Mouse (Mus musculus): ENCODE data around the gene Agps. TPM values are rescaled to one million over a fixed set of nuclear protein-coding genes. Genes with fewer than 3 reads are reported as not detected.

Gene Agps
- polyA plus RNA-seq, 1 experiment from 2014 or later, result 30.0 TPM

GRCm38 (mm10) chr2:75959183-75959849, 127.3 kb downstream of the Agps start:
- H3K4me2 ChIP-seq (ENCODE audit: low read length), result peak overlapping the region; percentile 54
- no peak overlapping the region for H3K4me3 ChIP-seq (ENCODE audit: control insufficient read depth in 1 of 2, insufficient read depth in 1 of 2, low read depth in 1 of 2, low read length in 2 of 2)

GRCm38 (mm10) chr2:75959850-75960365, 127.9 kb downstream of the Agps start:
- peak overlapping the region; percentile 53; the same call in 1 of the 2 replicates for H3K9ac ChIP-seq (ENCODE audit: low read length)
- no peak overlapping the region for H3K4me3 ChIP-seq (ENCODE audit: control insufficient read depth in 1 of 2, insufficient read depth in 1 of 2, low read depth in 1 of 2, low read length in 2 of 2)
- H3K36me3 ChIP-seq (ENCODE audit: control insufficient read depth, insufficient read depth, low read length), result no peaks in the 10 kb centered on the region
- H3K4me1 ChIP-seq (ENCODE audit: control insufficient read depth in 2 of 2, insufficient read depth in 2 of 2, low read length in 2 of 2), result peaks cover 31 to 44% of the 10 kb centered on the region in 2 experiments
- H3K27me3 ChIP-seq (ENCODE audit: control insufficient read depth, insufficient read depth, low read length), result no peaks in the 10 kb centered on the region
- peak overlapping the region; percentile 54 for H3K4me2 ChIP-seq (ENCODE audit: low read length)
- H3K9me3 ChIP-seq (ENCODE audit: control insufficient read depth, low read length), result no peaks in the 10 kb centered on the region
- peak; percentile 57; the same call in 1 of the 2 replicates for ATAC-seq (ENCODE audit: insufficient number of reproducible peaks, insufficient read depth, low FRiP score, low read depth)
- H3K27ac ChIP-seq (replicated peaks in 1 of 2; ENCODE audit: control insufficient read depth in 1 of 2, insufficient read depth in 1 of 2, low read depth in 2 of 2, low read length in 2 of 2), result peak overlapping the region; percentile 63 to 80
- 9% methylated on average over 15 of the region's 15 CpGs for WGBS

More at GRCm38 (mm10) chr2:75959183-75959849, 127.3 kb downstream of the Agps start:
- Histone ChIP-seq H3K36me3 (ENCODE audit: control insufficient read depth, insufficient read depth, low read length) (no peaks in the 10 kb centered on the region), H3K27ac (replicated peaks in 1 of 2; ENCODE audit: control insufficient read depth in 1 of 2, insufficient read depth in 1 of 2, low read depth in 2 of 2, low read length in 2 of 2) (peak overlapping the region; percentile 63 to 80), H3K9me3 (ENCODE audit: control insufficient read depth, low read length) (no peaks in the 10 kb centered on the region), H3K27me3 (ENCODE audit: control insufficient read depth, insufficient read depth, low read length) (no peaks in the 10 kb centered on the region), H3K4me1 (ENCODE audit: control insufficient read depth in 2 of 2, insufficient read depth in 2 of 2, low read length in 2 of 2) (peaks cover 28 to 38% of the 10 kb centered on the region in 2 experiments), H3K9ac (ENCODE audit: low read length) (peak overlapping the region; percentile 53; the same call in 1 of the 2 replicates)
- ATAC-seq (ENCODE audit: insufficient number of reproducible peaks, insufficient read depth, low FRiP score, low read depth), result no peak
- 25% methylated on average over 18 of the region's 18 CpGs for WGBS

GRCm38 (mm10) chr2:75960366-75961330, 128.7 kb downstream of the Agps start:
- Histone ChIP-seq H3K27ac (replicated peaks in 1 of 2; ENCODE audit: control insufficient read depth in 1 of 2, insufficient read depth in 1 of 2, low read depth in 2 of 2, low read length in 2 of 2) (peak overlapping the region; percentile 63 to 80), H3K9ac (ENCODE audit: low read length) (no peak overlapping the region), H3K4me1 (ENCODE audit: control insufficient read depth in 2 of 2, insufficient read depth in 2 of 2, low read length in 2 of 2) (peaks cover 29 to 41% of the 10 kb centered on the region in 2 experiments), H3K4me2 (ENCODE audit: low read length) (peak overlapping the region; percentile 54), H3K36me3 (ENCODE audit: control insufficient read depth, insufficient read depth, low read length) (no peaks in the 10 kb centered on the region), H3K27me3 (ENCODE audit: control insufficient read depth, insufficient read depth, low read length) (no peaks in the 10 kb centered on the region), H3K4me3 (ENCODE audit: control insufficient read depth in 1 of 2, insufficient read depth in 1 of 2, low read depth in 1 of 2, low read length in 2 of 2) (no peak overlapping the region), H3K9me3 (ENCODE audit: control insufficient read depth, low read length) (no peaks in the 10 kb centered on the region)
- 40% methylated on average over 15 of the region's 15 CpGs for WGBS
- peak; percentile 60 for ATAC-seq (ENCODE audit: insufficient number of reproducible peaks, insufficient read depth, low FRiP score, low read depth)

- H3K27ac ChIP-seq (replicated peaks in 1 of 2; ENCODE audit: control insufficient read depth in 1 of 2, insufficient read depth in 1 of 2, low read depth in 2 of 2, low read length in 2 of 2), result 0 out of 4 replicates have a peak overlapping the region, but pooled peaks of 1 of the 2 experiments have one; percentile 48
- no peaks in the 10 kb centered on the region for H3K36me3 ChIP-seq (ENCODE audit: control insufficient read depth, insufficient read depth, low read length)
- H3K4me3 ChIP-seq (ENCODE audit: control insufficient read depth in 1 of 2, insufficient read depth in 1 of 2, low read depth in 1 of 2, low read length in 2 of 2), result no peak overlapping the region
- no peak overlapping the region for H3K9ac ChIP-seq (ENCODE audit: low read length)
- no peak for ATAC-seq (ENCODE audit: insufficient number of reproducible peaks, insufficient read depth, low FRiP score, low read depth)
- H3K4me1 ChIP-seq (ENCODE audit: control insufficient read depth in 2 of 2, insufficient read depth in 2 of 2, low read length in 2 of 2), result peaks cover 25 to 39% of the 10 kb centered on the region in 2 experiments
- no peak overlapping the region for H3K4me2 ChIP-seq (ENCODE audit: low read length)
- no peaks in the 10 kb centered on the region for H3K9me3 ChIP-seq (ENCODE audit: control insufficient read depth, low read length)
- WGBS, result 80% methylated on average over 10 of the region's 10 CpGs
- no peaks in the 10 kb centered on the region for H3K27me3 ChIP-seq (ENCODE audit: control insufficient read depth, insufficient read depth, low read length)
Measured at GRCm38 (mm10) chr2:75963211-75963840, 131.3 kb downstream of the Agps start.

- Histone ChIP-seq H3K4me1 (ENCODE audit: control insufficient read depth in 2 of 2, insufficient read depth in 2 of 2, low read length in 2 of 2) (peaks cover 25 to 32% of the 10 kb centered on the region in 2 experiments), H3K27ac (replicated peaks in 1 of 2; ENCODE audit: control insufficient read depth in 1 of 2, insufficient read depth in 1 of 2, low read depth in 2 of 2, low read length in 2 of 2) (peak overlapping the region; percentile 39 to 48; a peak in 3 of 4 replicates), H3K27me3 (ENCODE audit: control insufficient read depth, insufficient read depth, low read length) (no peaks in the 10 kb centered on the region), H3K9me3 (ENCODE audit: control insufficient read depth, low read length) (no peaks in the 10 kb centered on the region), H3K4me3 (ENCODE audit: control insufficient read depth in 1 of 2, insufficient read depth in 1 of 2, low read depth in 1 of 2, low read length in 2 of 2) (peak overlapping the region in 1 of 2 experiments; percentile 17; a peak in 1 of 4 replicates), H3K36me3 (ENCODE audit: control insufficient read depth, insufficient read depth, low read length) (no peaks in the 10 kb centered on the region), H3K4me2 (ENCODE audit: low read length) (peak overlapping the region; percentile 64), H3K9ac (ENCODE audit: low read length) (peak overlapping the region; percentile 57)
- ATAC-seq (ENCODE audit: insufficient number of reproducible peaks, insufficient read depth, low FRiP score, low read depth), result no peak
- 47% methylated on average over 5 of the region's 5 CpGs for WGBS
Measured at GRCm38 (mm10) chr2:75964051-75964450, 132.1 kb downstream of the Agps start.

- peak overlapping the region; percentile 12 to 17 for H3K4me3 ChIP-seq (ENCODE audit: control insufficient read depth in 1 of 2, insufficient read depth in 1 of 2, low read depth in 1 of 2, low read length in 2 of 2)
- no peaks in the 10 kb centered on the region for H3K9me3 ChIP-seq (ENCODE audit: control insufficient read depth, low read length)
- ATAC-seq (ENCODE audit: insufficient number of reproducible peaks, insufficient read depth, low FRiP score, low read depth), result peak; percentile 45; the same call in 1 of the 2 replicates
- peak overlapping the region; percentile 57 for H3K9ac ChIP-seq (ENCODE audit: low read length)
- peaks cover 22 to 27% of the 10 kb centered on the region in 2 experiments for H3K4me1 ChIP-seq (ENCODE audit: control insufficient read depth in 2 of 2, insufficient read depth in 2 of 2, low read length in 2 of 2)
- H3K27me3 ChIP-seq (ENCODE audit: control insufficient read depth, insufficient read depth, low read length), result no peaks in the 10 kb centered on the region
- 6% methylated on average over 14 of the region's 14 CpGs for WGBS
- peak overlapping the region; percentile 39 to 52; a peak in 2 of 4 replicates for H3K27ac ChIP-seq (replicated peaks in 1 of 2; ENCODE audit: control insufficient read depth in 1 of 2, insufficient read depth in 1 of 2, low read depth in 2 of 2, low read length in 2 of 2)
- H3K4me2 ChIP-seq (ENCODE audit: low read length), result peak overlapping the region; percentile 64
- no peaks in the 10 kb centered on the region for H3K36me3 ChIP-seq (ENCODE audit: control insufficient read depth, insufficient read depth, low read length)
Measured at GRCm38 (mm10) chr2:75964512-75964911, 132.5 kb downstream of the Agps start.

- peaks cover 17 to 23% of the 10 kb centered on the region in 2 experiments for H3K4me1 ChIP-seq (ENCODE audit: control insufficient read depth in 2 of 2, insufficient read depth in 2 of 2, low read length in 2 of 2)
- peak; percentile 58; the same call in 1 of the 2 replicates for ATAC-seq (ENCODE audit: insufficient number of reproducible peaks, insufficient read depth, low FRiP score, low read depth)
- peak overlapping the region; percentile 36 to 52; a peak in 2 of 4 replicates for H3K27ac ChIP-seq (replicated peaks in 1 of 2; ENCODE audit: control insufficient read depth in 1 of 2, insufficient read depth in 1 of 2, low read depth in 2 of 2, low read length in 2 of 2)
Measured at GRCm38 (mm10) chr2:75964972-75965371, 133.0 kb downstream of the Agps start.

More at GRCm38 (mm10) chr2:75964972-75965371, 133.0 kb downstream of the Agps start:
- 22% methylated on average over 5 of the region's 5 CpGs for WGBS
- H3K36me3 ChIP-seq (ENCODE audit: control insufficient read depth, insufficient read depth, low read length), result no peaks in the 10 kb centered on the region
- no peaks in the 10 kb centered on the region for H3K9me3 ChIP-seq (ENCODE audit: control insufficient read depth, low read length)
- H3K4me3 ChIP-seq (ENCODE audit: control insufficient read depth in 1 of 2, insufficient read depth in 1 of 2, low read depth in 1 of 2, low read length in 2 of 2), result peak overlapping the region; percentile 12 to 17
- H3K9ac ChIP-seq (ENCODE audit: low read length), result peak overlapping the region; percentile 57
- H3K4me2 ChIP-seq (ENCODE audit: low read length), result peak overlapping the region; percentile 64
- no peaks in the 10 kb centered on the region for H3K27me3 ChIP-seq (ENCODE audit: control insufficient read depth, insufficient read depth, low read length)

All from heart, embryonic 14.5 days (tissue).